Mouse (Mus musculus) neural tube, embryonic 15.5 days (tissue): Measurements from ENCODE around the gene Fam192a. TPM values are rescaled to one million over a fixed set of nuclear protein-coding genes. Genes with fewer than 3 reads are reported as not detected.

Experiments used
- ATAC-seq: fragments of 200-750 bp; cut with Nextera tagmentation; 2 replicates; pipeline ENCODE4 v1.8.0; 2017; ENCODE audit warnings: mild to moderate bottlenecking, moderate TSS enrichment, moderate library complexity; ENCODE audit not compliant: low FRiP score
- H3K27ac ChIP-seq: fragments of 300-500 bp; sonication (generic); replicated peaks from 2 replicates; pipeline ENCODE4 v1.5.1; 2015; ENCODE audit warnings: mild to moderate bottlenecking, inconsistent platforms
- H3K27me3 ChIP-seq: fragments of 300-500 bp; sonication (generic); replicated peaks from 2 replicates; pipeline ENCODE4 v1.6.1; 2015; ENCODE audit warnings: inconsistent platforms
- H3K36me3 ChIP-seq: fragments of 300-500 bp; sonication (generic); 2 replicates; pipeline ENCODE4 v1.6.1; 2015; ENCODE audit warnings: inconsistent platforms
- H3K4me1 ChIP-seq: fragments of 300-500 bp; sonication (generic); 2 replicates; pipeline ENCODE4 v1.6.1; 2015; ENCODE audit warnings: inconsistent platforms
- H3K4me2 ChIP-seq: fragments of 300-500 bp; sonication (generic); 2 replicates; pipeline ENCODE4 v1.6.1; 2015; ENCODE audit warnings: inconsistent platforms, mild to moderate bottlenecking, moderate library complexity
- H3K4me3 ChIP-seq: fragments of 300-500 bp; sonication (generic); replicated peaks from 2 replicates; pipeline ENCODE4 v1.5.1; 2015; ENCODE audit warnings: mild to moderate bottlenecking, inconsistent platforms
- H3K9ac ChIP-seq: fragments of 300-500 bp; sonication (generic); replicated peaks from 2 replicates; pipeline ENCODE4 v1.6.1; 2015; ENCODE audit warnings: mild to moderate bottlenecking, inconsistent platforms
- H3K9me3 ChIP-seq: fragments of 300-500 bp; sonication (generic); replicated peaks from 2 replicates; pipeline ENCODE4 v1.6.1; 2016; ENCODE audit warnings: inconsistent platforms
- WGBS: fragments of 180-500 bp; shearing (Covaris S2); methylation state at CpG from one replicate; pipeline ENCODE4 v1.1.7; 2015; ENCODE audit warnings: mixed read lengths; 5-methylcytosine and 5-hydroxymethylcytosine counted together
- polyA plus RNA-seq: library from polyadenylated mRNA; unstranded; fragments of >200 nt; fragmentation: Nextera tagmentation; extraction: Ambion mirVana; gene quantifications from 2 replicates; pipeline ENCODE4 v1.2.1, GENCODE M21; 2015

Gene Fam192a
- polyA plus RNA-seq, 1 experiment from 2014 or later, result 66.6 TPM

DNA sequence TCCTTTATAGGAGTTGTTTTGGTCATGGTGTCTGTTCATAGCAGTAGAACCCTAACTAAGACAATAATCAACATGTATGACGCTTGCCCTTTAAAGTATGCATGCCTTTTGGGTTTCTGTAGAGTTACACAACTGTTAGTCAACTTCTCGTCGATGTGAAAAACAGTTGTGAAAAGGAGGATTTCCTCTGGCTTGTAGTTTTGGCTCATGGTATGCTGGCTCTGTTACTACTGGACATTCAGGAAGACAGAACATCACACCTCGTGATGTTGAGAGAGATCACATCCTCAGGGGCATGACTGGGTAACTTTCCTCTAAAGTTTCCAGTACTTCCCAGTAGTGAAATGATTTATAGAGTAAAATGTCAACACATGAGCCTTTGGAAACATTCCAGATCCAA is 71.2 kb downstream of the Fam192a start:
- no peak overlapping the region for H3K4me3 ChIP-seq
- 96% methylated on average over 4 of the region's 4 CpGs for WGBS
- no peak overlapping the region for H3K9ac ChIP-seq
- no peak overlapping the region for H3K27ac ChIP-seq
- no peak overlapping the region for H3K4me2 ChIP-seq
- no peak for ATAC-seq
- no peaks in the 10 kb centered on the region for H3K9me3 ChIP-seq
- peaks cover 31% of the 10 kb centered on the region for H3K4me1 ChIP-seq
- H3K36me3 ChIP-seq, result no peaks in the 10 kb centered on the region
- H3K27me3 ChIP-seq, result peaks cover 23% of the 10 kb centered on the region

DNA sequence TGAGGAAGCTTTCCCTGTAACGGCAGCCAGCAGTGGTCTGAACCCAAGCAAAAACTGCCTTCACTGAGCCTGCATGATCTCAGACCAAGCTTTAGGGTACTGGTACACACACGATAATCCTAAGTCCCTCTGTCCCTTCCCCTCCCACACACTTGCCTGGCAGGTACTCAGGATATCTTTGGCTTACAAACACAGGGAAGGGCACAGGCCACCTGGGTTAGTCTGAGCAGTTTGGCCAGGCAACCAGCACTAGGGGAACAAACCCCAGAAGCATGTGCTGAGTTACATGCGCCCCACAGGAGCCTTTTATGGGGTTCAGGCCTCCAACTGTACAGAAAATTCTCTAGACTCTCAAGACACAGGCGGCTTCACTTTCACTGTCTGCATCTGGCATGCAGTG is 71.9 kb downstream of the Fam192a start:
- H3K4me1 ChIP-seq, result peaks cover 24% of the 10 kb centered on the region
- no peaks in the 10 kb centered on the region for H3K9me3 ChIP-seq
- no peak overlapping the region for H3K4me2 ChIP-seq
- no peaks in the 10 kb centered on the region for H3K36me3 ChIP-seq
- 73% methylated on average over 4 of the region's 4 CpGs for WGBS
- H3K4me3 ChIP-seq, result no peak overlapping the region
- no peak overlapping the region for H3K27ac ChIP-seq
- no peak for ATAC-seq
- peaks cover 21% of the 10 kb centered on the region for H3K27me3 ChIP-seq
- H3K9ac ChIP-seq, result no peak overlapping the region

DNA sequence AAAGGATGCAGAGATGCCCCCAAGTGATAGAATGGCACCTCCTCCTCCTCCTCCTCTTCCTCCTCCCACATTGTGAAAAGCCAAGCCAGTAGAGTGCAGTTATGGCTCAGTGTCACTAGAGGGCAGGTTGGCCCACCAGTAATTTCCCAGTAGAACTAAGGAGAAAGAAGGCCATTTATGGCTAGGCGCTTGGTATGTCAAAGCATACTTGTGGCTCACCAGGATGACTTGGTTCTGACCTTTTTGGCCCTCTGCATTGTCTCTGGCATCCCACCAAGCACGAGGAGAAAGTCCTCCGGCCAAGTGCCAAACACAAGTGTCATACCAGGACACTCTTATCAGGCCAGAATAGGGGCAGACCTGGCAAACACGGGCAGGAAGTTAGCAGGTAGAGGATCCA is 73.6 kb downstream of the Fam192a start:
- H3K9ac ChIP-seq, result no peak overlapping the region
- H3K4me2 ChIP-seq, result no peak overlapping the region
- peaks cover 8% of the 10 kb centered on the region for H3K4me1 ChIP-seq
- 48% methylated on average over 4 of the region's 4 CpGs for WGBS
- peaks cover 6% of the 10 kb centered on the region; the same call in 1 of the 2 replicates for H3K27me3 ChIP-seq
- H3K27ac ChIP-seq, result no peak overlapping the region
- H3K9me3 ChIP-seq, result no peaks in the 10 kb centered on the region
- ATAC-seq, result no peak
- H3K4me3 ChIP-seq, result no peak overlapping the region
- no peaks in the 10 kb centered on the region for H3K36me3 ChIP-seq

DNA sequence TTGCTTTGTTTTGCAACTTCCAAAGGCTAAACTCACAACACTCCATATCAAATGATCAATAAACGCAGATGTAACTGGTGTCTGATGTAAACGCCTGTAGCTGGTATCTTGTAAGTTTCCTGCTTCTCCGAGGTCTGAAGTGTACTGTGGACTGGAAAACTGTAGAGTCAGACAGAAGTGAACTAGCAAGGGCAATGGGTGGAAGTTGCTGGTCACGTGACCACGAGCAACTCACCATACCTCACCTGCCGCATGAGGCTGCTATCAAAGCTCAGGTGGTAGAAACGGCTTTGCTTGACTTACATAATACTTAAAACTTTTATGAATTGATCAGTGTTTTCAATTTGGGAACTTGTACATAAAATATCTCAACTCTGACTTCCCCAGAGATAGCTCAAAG is 74.6 kb downstream of the Fam192a start:
- ATAC-seq, result no peak

DNA sequence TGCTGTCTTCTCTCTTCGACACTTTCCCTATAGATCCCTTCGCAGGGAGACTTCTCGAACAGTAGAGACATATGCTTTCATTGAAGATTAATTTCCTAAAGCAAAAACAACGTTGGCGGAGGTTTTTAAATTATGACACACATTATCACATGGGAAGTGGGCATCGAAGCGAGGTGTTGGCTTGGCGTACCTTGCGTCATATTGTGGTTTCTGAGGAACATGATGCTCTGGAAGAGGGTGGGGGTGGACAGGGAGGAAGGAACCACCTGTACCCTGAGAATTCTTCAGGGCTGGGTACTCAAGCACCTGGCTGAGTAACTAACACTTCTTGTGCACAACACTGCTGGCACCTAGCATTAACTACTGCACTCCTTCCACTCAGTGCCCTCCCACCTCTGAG is 77.2 kb downstream of the Fam192a start:
- WGBS, result 89% methylated on average over 9 of the region's 9 CpGs
- no peak overlapping the region for H3K4me2 ChIP-seq
- no peaks in the 10 kb centered on the region for H3K4me1 ChIP-seq
- H3K9me3 ChIP-seq, result no peaks in the 10 kb centered on the region
- ATAC-seq, result no peak
- H3K4me3 ChIP-seq, result no peak overlapping the region
- no peak overlapping the region for H3K27ac ChIP-seq
- no peaks in the 10 kb centered on the region for H3K36me3 ChIP-seq
- no peaks in the 10 kb centered on the region for H3K27me3 ChIP-seq
- no peak overlapping the region for H3K9ac ChIP-seq

More for the DNA sequence above, 74.6 kb downstream of the Fam192a start:
- H3K36me3 ChIP-seq, result no peaks in the 10 kb centered on the region
- no peak overlapping the region for H3K27ac ChIP-seq
- no peaks in the 10 kb centered on the region for H3K9me3 ChIP-seq
- H3K4me1 ChIP-seq, result peaks cover 5% of the 10 kb centered on the region
- 87% methylated on average over 7 of the region's 7 CpGs for WGBS
- H3K9ac ChIP-seq, result no peak overlapping the region
- H3K4me2 ChIP-seq, result no peak overlapping the region
- no peak overlapping the region for H3K4me3 ChIP-seq
- H3K27me3 ChIP-seq, result peaks cover 5% of the 10 kb centered on the region; the same call in 1 of the 2 replicates

Other genes starting within 250 kb of the Fam192a start
- 70.8 and 75.5 TPM in 2 replicates for gene Herpud1, start 215.6 kb downstream of the Fam192a start, polyA plus RNA-seq
- gene Nlrc5, start 167.6 kb downstream of the Fam192a start, polyA plus RNA-seq, result 0.68 and 1.0 TPM in 2 replicates
- gene Cpne2, start 69.0 kb downstream of the Fam192a start, polyA plus RNA-seq, result 25.6 and 29.9 TPM in 2 replicates
- gene Rspry1, start 60 bp downstream of the Fam192a start, polyA plus RNA-seq, result 50.0 and 50.2 TPM in 2 replicates
- 179 and 182 TPM in 2 replicates for gene Arl2bp, start 64.6 kb upstream of the Fam192a start, polyA plus RNA-seq
- 3.9 and 8.6 TPM in 2 replicates for gene Pllp, start 94.3 kb upstream of the Fam192a start, polyA plus RNA-seq
- 0.10 TPM in 1 of 2 replicates, not detected in the other for gene Ccl22, start 143.6 kb upstream of the Fam192a start, polyA plus RNA-seq
- 56.7 and 57.0 TPM in 2 replicates for gene Cx3cl1, start 170.0 kb upstream of the Fam192a start, polyA plus RNA-seq
- 0.92 and 1.1 TPM in 2 replicates for gene Ccl17, start 208.5 kb upstream of the Fam192a start, polyA plus RNA-seq
- gene Coq9, start 236.3 kb upstream of the Fam192a start, polyA plus RNA-seq, result 61.4 and 66.6 TPM in 2 replicates
- gene Ciapin1, start 236.4 kb upstream of the Fam192a start, polyA plus RNA-seq, result 177 and 195 TPM in 2 replicates